Mouse (Mus musculus) stomach, postnatal 0 days (tissue): ENCODE data around the gene Tnni1.

Source experiments
- CTCF ChIP-seq: IDR thresholded peaks from 2 replicates; pipeline ENCODE4 v1.5.1; 2016; ENCODE audit warnings: antibody characterized with exemption, low read depth, mild to moderate bottlenecking, moderate library complexity
- EP300 ChIP-seq: optimal IDR thresholded peaks from 2 replicates; pipeline ENCODE3; 2016; ENCODE audit warnings: antibody characterized with exemption

DNA sequence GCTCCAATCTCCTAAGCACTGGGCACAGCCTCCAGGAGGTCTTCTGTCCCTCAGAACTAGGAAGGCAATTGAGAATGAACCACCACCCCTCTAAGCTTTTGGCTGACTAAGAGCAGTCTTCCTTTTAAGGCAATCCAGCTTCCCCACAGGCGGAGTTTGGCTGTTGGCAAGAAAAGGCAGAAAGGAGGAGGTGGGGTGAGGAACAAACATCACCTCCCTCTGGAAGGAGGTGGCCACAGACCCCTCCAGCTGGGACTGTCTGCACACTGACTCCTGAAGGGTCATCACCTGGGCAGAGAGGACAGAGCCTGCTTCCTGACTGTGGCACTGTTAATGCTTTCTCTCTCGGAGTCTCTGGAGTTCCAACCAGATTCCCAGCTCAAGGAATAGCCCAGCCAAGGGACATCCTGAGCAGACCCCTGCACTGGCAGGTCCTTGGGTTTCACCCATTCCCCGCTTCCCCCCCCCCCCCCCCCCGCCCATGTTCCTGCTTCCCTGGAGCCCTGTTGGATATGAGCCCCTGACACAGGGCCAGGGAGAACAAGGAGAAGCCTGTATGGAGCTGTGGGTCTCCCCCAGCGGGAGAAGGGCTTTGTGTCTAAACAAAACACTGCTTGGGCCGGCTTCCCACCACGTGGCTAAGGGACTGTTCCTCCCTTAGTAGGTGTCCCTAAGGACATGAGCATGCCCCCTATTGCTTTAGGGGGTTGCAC is 44.9 kb upstream of the Tnni1 start:
- TF ChIP-seq EP300, result no peak
- peak; percentile 19; the same call in 1 of the 2 replicates for TF ChIP-seq CTCF
